Mouse (Mus musculus) embryo, embryonic 10 days (tissue): ENCODE results near the gene Hoxa5.

Source experiments
- DNase-seq: peaks from one replicate; pipeline ENCODE4 v3.0.0-alpha.2; 2015; ENCODE audit warnings: low spot score

The Hoxa5 gene

GRCm38 (mm10) chr6:52215070-52215469 is 10.7 kb upstream of the Hoxa5 start:
- DNase-seq: no peak

- DNase-seq: no peak
Observed at GRCm38 (mm10) chr6:52214271-52214670, 9.9 kb upstream of the Hoxa5 start.

- no peak for DNase-seq
Observed at GRCm38 (mm10) chr6:52213119-52213986, 9.0 kb upstream of the Hoxa5 start, which contains the start of the genes Hoxa3 and Gm28308. TSS of gene Hoxa3 (minus strand) at chr6:52213336. TSS of gene Gm28308 (minus strand) at chr6:52213339.

- no peak for DNase-seq
Observed at GRCm38 (mm10) chr6:52212556-52213118, 8.2 kb upstream of the Hoxa5 start.

- no peak for DNase-seq
Observed at GRCm38 (mm10) chr6:52211961-52212360, 7.6 kb upstream of the Hoxa5 start.

- DNase-seq: peak; percentile 87
Observed at GRCm38 (mm10) chr6:52211170-52211935, 7.0 kb upstream of the Hoxa5 start.

- DNase-seq: no peak
Observed at GRCm38 (mm10) chr6:52209685-52210046, 5.3 kb upstream of the Hoxa5 start.

GRCm38 (mm10) chr6:52208868-52209684 is 4.7 kb upstream of the Hoxa5 start:
- DNase-seq: no peak

- no peak for DNase-seq
Observed at GRCm38 (mm10) chr6:52208072-52208867, 3.9 kb upstream of the Hoxa5 start, which contains the start of gene Hoxa6. TSS of gene Hoxa6 (minus strand) at chr6:52208722.

- DNase-seq: no peak
Observed at GRCm38 (mm10) chr6:52207684-52207976, 3.2 kb upstream of the Hoxa5 start.

GRCm38 (mm10) chr6:52206882-52207683 is 2.7 kb upstream of the Hoxa5 start:
- no peak for DNase-seq

- DNase-seq: no peak
Observed at GRCm38 (mm10) chr6:52205638-52206621, 1.5 kb upstream of the Hoxa5 start.

- no peak for DNase-seq
Observed at GRCm38 (mm10) chr6:52205221-52205620, 834 bp upstream of the Hoxa5 start.

- DNase-seq: no peak
Observed at GRCm38 (mm10) chr6:52203371-52204049, 877 bp downstream of the Hoxa5 start.

GRCm38 (mm10) chr6:52203121-52203370 is 1.3 kb downstream of the Hoxa5 start:
- no peak for DNase-seq

- DNase-seq: no peak
Observed at GRCm38 (mm10) chr6:52202362-52203120, 1.8 kb downstream of the Hoxa5 start.

- DNase-seq: no peak
Observed at GRCm38 (mm10) chr6:52201269-52201668, 3.1 kb downstream of the Hoxa5 start.

- no peak for DNase-seq
Observed at GRCm38 (mm10) chr6:52200751-52201250, 3.6 kb downstream of the Hoxa5 start.
